Comparison of ENCODE assay signal across 9 mouse cellular contexts in the genomic region with DNA sequence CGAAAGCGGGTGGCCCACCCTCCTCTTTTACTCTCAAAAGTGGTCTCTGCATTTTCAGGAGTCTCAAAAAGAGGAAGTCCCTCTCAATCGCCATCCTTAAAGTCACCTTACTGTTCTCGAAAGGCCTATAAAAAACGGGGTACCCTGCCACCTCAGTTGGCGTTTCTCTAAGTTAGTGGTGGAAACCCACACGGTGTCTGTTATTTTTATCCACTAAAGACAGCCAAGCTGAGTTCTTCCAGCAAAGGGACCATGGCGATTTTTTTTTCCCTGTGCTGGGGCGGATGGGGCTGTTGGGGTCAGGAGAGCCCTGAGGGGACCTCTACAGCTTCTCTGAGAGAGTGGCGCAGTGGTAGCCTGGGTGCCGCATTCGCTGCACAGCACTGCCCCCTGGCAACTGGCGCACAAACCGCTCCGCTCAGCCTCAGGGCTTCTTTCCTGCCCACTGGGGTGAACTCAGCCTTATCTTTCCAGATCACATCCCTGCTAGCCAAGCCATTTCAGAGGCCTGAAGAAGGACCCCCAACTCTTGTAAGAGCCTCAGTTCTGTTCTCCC. TPM values are rescaled to one million over a fixed set of nuclear protein-coding genes. Genes with fewer than 3 reads are reported as not detected.
DNase-seq lines count a peak whose midpoint lies in the region; ATAC-seq and TF ChIP-seq lines count a peak whose summit lies in the region.
"Had no signal": no experiment of that assay in that cellular context is flagged by ENCODE, and none has a peak within 500 bp of the region (broad histone marks: within the 10 kb centered on the region; RNA-seq: fewer than 3 reads in every experiment).

No protein-coding gene starts in this region.

- no peaks in the 10 kb centered on the region for H3K4me1 ChIP-seq in kidney, postnatal 0 days (replicated peaks; ENCODE audit: insufficient read depth, low read length)
- H3K4me1 ChIP-seq in lung, adult 2 months (ENCODE audit: control insufficient read depth, insufficient read depth, low read length) = 0 out of 2 replicates have a peak, but pooled peaks cover 2% of the 10 kb centered on the region

- no peak for TF ChIP-seq POLR2A in lung, adult 2 months (IDR thresholded peaks at IDR 0.05; ENCODE audit: borderline replicate concordance, extremely low read depth, low read depth, low read length)

- no peak overlapping the region for H3K4me2 ChIP-seq in kidney, postnatal 0 days (ENCODE audit: low read length)

- no peaks in the 10 kb centered on the region for H3K36me3 ChIP-seq in kidney, postnatal 0 days (ENCODE audit: insufficient read depth, low read length)

- ATAC-seq in kidney, postnatal 0 days (replicated peaks; ENCODE audit: low FRiP score, low read depth) = no peak

- no peaks in the 10 kb centered on the region for H3K9me3 ChIP-seq in kidney, postnatal 0 days (replicated peaks; ENCODE audit: low read length)

- no peak overlapping the region for H3K4me3 ChIP-seq in kidney, postnatal 0 days (replicated peaks; ENCODE audit: low read depth, low read length)
- no peak overlapping the region for H3K4me3 ChIP-seq in lung, adult 2 months (replicated peaks; ENCODE audit: extremely low read depth, low read depth, low read length)

- DNase-seq in right cerebral cortex, adult 18-20 months = peak; percentile 38
- DNase-seq in right cerebral cortex, postnatal 36 days (ENCODE audit: low spot score in 2 of 2) = no peak
- peak; percentile 70 to 71 for DNase-seq in adrenal gland, postnatal 36 days
- DNase-seq in frontal cortex, postnatal 10 days (ENCODE audit: low spot score in 2 of 2) = peak; percentile 13 to 58
- peak; percentile 66 for DNase-seq in kidney, postnatal 0 days (ENCODE audit: low spot score)
- DNase-seq in lung, adult 2 months = peak; percentile 34
- peak; percentile 46 for DNase-seq in retina, postnatal 7 days (ENCODE audit: low read depth, low spot score)
- DNase-seq in gastrocnemius, adult 8-10 months (ENCODE audit: low spot score in 2 of 2) = no peak

- H3K9ac ChIP-seq in kidney, postnatal 0 days (ENCODE audit: low read depth, low read length) = no peak overlapping the region

- 2% methylated on average over 15 of the region's 15 CpGs for WGBS in kidney, postnatal 0 days
- 7% methylated on average over 15 of the region's 15 CpGs for WGBS in lung, adult 2 months

- peaks cover 51% of the 10 kb centered on the region for H3K27me3 ChIP-seq in kidney, postnatal 0 days (ENCODE audit: insufficient read depth, low read length)

- H3K27ac ChIP-seq in kidney, postnatal 0 days = no peak overlapping the region
- H3K27ac ChIP-seq: macrophage had no signal

- peak; percentile 73 for TF ChIP-seq CTCF in kidney, postnatal 0 days (IDR thresholded peaks at IDR 0.05; ENCODE audit: low read depth)
- peak; percentile 51 for TF ChIP-seq CTCF in lung, adult 2 months (IDR thresholded peaks at IDR 0.05; ENCODE audit: insufficient read depth, low read length)

RNA-seq across cellular contexts. Expression of a gene that starts 22.8 kb away (rescaled TPM):
- not detected for total RNA-seq in adrenal gland, postnatal 36 days (2021)
- polyA plus RNA-seq in kidney, postnatal 0 days (2015; fragmentation: Nextera tagmentation; extraction: Ambion mirVana) = not detected in 2 replicates
- not detected in 2 replicates for polyA plus RNA-seq in lung, adult 2 months (2012; rRNA removed)
- not detected for total RNA-seq in gastrocnemius, adult 8-10 months (2022)
- polyA plus RNA-seq: macrophage had no signal

RNA-seq across cellular contexts. Expression of a gene that starts 26.3 kb away (rescaled TPM):
- total RNA-seq in adrenal gland, postnatal 36 days (2021) = not detected
- polyA plus RNA-seq in kidney, postnatal 0 days (2015; fragmentation: Nextera tagmentation; extraction: Ambion mirVana) = not detected in 2 replicates
- not detected in 2 replicates for polyA plus RNA-seq in lung, adult 2 months (2012; rRNA removed)
- not detected for total RNA-seq in gastrocnemius, adult 8-10 months (2022)
- polyA plus RNA-seq: macrophage had no signal

Comparison
In these comparisons a context has a peak if more than half of its experiments do, and no peak if none do; other contexts are left out.
1. DNase-seq: peak in right cerebral cortex, adult 18-20 months (single experiment), adrenal gland, postnatal 36 days (2 of 2), frontal cortex, postnatal 10 days (2 of 2), kidney, postnatal 0 days (single experiment), lung, adult 2 months (single experiment) and retina, postnatal 7 days (single experiment); none in right cerebral cortex, postnatal 36 days (0 of 2) and gastrocnemius, adult 8-10 months (0 of 2).